Mouse (Mus musculus): ENCODE data around the gene Spsb4.

Spsb4 gene

DNA sequence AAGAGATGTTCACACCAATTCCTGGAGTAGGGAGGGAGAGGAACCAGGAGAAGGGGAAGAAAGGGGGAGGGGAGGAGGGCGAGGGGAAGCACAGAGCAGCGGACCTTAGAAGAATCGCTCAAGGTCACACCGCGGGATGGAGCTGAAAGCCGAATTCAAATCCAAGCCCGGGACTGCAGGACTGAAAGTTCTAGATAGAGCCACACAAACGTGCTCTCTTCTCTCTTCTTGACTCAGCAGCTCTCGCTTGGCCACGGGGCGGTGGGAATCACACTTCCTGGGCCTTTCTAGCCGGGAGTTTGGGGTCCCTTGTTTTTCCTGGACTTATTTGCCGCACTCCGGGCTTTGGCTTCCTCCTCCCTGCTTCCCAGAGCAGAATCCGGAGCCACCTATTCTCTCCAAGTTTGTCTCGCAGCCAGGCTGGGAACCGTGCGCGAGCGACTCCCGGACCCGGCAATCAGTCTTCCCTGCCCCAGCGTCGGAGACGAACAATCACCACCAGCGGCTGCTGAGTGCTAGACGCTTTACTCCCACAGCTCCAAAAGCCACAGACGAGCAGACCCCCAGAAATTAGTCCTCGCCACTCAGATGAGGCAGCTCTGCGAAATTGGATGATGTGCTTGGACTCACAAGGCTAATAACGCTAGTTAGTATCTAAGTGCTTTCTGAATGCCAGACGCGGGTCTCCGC is 1.4 kb downstream of the Spsb4 start:
- peak; percentile 30 to 50 for DNase-seq (ENCODE audit: low spot score in 2 of 2)

DNA sequence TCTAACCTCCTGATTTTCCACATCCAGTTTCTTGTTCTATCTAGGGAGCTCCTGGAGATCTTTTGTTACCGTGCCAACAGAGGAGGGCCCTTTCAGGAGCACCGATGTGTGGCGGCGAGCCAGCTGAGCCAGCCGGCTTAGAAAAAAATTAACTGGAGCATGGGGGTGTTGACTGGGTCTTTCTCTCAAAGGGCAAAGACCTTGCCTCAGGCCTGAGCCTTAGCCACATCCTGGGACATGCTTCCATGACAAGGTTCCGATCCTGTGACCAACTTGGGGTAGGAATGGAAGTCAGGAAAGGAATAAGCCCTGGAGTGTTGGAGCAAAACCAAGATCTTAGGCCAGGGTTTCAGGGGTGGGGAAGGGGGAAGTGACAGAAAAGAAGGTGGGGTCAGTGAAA is 2.9 kb downstream of the Spsb4 start:
- DNase-seq (ENCODE audit: low spot score in 2 of 2): peak in 1 of 2 experiments; percentile 26

DNA sequence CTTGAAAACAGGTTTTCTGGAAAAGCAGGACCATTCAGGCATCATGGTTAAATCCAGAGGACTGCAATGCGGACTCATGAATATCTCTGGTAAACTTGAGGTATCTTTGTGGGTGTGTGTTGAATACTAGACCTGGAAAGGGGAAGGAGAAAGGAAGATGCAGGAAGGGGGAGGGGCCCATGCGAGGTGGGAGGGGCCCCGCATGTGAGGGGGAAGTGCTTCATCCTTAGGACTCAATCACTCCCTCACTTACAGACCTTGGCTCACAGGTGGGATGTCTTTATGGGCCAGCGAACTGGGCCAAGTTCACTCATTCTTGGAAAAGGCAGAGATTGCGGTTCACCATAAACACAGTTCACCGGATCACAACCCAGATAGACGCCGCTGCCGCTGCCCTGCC is 4.9 kb downstream of the Spsb4 start:
- no peak for DNase-seq (ENCODE audit: low spot score in 2 of 2)

DNA sequence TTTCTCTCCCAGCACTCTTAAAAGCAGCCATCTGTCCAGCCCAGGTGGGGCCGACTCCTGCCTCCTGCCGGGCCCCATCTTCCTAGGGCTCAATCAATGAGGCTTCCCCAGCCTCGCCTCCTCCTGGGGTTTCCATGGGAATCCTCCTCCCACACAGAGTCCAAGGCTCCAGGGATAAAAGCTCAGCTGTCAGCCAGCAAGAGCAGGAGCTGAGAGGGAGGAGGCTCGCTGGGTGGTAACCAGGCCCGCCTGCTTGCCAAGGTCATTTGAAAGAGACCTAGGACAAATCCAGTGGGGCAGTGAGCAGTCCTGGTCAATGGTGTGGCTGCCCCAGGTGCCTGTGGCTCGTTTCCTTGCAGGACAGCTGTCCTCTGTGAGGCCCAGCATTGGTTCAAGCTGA is 5.5 kb downstream of the Spsb4 start:
- DNase-seq (ENCODE audit: low spot score in 2 of 2): peak; percentile 71 to 77

DNA sequence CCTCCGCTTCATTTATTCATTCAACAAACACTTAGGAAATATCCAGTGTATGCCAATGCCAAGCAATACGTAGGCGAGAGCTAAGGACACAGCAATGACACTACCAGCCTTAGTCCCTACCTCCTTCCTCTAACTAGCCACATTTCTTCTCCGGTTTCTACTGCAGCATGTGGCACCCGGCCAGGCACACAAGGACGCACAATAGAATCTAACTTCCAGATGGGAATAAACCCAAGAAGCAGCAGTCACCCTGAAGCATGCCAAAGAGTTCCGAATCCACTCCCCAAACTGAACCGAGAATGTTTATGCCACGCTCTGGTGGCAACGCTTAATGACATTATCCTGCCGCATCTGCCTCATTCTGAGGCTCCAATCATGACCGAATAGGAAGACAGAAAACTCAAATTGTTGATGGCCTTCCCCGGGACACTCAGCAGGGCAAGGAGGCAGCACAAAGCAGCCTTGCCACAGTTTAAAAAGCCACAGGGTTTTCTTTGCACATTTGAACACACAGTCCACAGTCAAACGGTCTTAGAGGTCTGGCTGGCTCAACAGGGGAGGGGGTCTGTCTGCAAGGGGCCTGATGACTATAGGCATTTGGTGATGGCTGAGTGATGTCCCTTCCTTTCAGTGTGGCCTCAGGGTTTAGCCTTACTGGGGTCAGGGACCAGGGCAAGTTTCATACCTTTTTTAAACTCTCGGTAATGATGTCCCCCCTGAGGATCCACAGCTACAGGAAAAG is 7.0 kb downstream of the Spsb4 start:
- peak in 1 of 2 experiments; percentile 26 for DNase-seq (ENCODE audit: low spot score in 2 of 2)

DNA sequence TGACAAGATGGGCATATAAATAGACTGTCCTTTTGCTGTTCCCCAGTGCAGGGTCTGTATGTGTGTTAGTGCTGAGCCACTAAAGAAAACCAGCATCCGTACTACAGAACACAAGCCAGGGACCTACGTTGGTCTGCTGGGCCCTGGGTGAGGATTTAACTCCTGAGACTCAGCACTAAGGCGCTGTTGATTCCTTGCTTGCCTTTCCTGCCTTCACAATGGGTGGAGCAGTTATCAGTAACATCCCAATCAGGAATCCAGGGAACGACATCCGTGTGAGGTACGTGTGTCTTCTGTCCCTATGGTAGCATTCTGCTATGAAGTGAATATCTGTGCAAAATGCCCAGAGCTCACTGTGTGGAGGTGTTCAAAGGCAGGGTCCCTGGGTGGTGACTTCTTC is 8.2 kb downstream of the Spsb4 start:
- no peak for DNase-seq (ENCODE audit: low spot score in 2 of 2)

DNA sequence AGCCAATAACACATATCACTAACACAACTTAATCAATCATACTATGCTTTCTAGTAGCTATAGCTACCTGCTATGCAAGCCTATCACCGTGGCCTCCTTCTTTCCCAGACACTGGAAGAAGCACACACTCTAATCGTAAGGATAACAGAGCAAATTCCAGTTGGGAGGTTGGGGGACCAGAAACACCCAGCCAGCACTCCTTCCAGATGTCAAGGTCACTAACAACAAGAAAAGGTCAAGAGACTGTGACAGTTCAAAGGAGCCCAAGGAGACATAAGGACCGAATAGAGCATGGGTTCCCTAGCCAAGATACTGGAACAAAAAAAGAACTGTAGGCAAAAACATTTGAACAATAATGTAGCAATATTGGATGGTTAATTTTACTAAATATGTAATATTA is 13.9 kb downstream of the Spsb4 start:
- no peak for DNase-seq (ENCODE audit: low spot score in 2 of 2)

DNA sequence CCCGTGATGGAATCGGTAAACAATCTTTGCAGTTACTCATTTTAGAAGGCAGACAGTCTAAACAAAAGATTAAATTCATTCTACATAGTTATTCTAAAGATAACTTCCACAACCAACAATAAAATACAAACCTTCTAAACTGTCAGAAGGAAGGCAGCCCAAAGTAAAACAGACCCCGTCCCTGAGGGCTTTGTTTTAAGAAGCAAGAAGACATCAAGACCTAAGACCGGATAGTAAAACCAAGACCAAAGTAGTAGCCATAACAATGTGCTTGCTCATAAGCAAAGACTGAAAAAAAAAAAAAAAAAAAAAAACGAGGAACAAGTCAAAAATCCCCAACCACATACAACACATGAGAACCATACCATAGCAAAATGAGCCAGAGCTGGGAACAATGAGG is 15.5 kb downstream of the Spsb4 start:
- DNase-seq (ENCODE audit: low spot score in 2 of 2): no peak

DNA sequence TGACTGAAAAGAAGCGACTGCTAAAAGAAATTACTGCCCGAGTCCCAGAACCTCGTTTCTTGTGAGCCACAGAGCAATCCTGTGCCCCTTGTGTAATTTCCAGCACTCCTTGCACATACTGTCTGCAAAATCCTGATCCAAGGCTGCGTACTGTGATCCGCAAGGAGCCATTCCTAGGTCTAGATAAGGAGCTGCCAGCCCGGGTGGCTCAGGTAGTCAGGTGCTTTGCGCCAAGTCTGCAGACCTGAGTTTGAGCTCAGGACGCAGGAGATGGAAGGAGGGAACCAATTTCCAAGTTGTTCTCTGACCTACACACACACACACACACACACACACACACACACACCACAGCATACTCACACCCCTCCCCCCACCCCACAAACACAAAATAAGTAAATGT is 16.0 kb downstream of the Spsb4 start:
- no peak for DNase-seq (ENCODE audit: low spot score in 2 of 2)

DNA sequence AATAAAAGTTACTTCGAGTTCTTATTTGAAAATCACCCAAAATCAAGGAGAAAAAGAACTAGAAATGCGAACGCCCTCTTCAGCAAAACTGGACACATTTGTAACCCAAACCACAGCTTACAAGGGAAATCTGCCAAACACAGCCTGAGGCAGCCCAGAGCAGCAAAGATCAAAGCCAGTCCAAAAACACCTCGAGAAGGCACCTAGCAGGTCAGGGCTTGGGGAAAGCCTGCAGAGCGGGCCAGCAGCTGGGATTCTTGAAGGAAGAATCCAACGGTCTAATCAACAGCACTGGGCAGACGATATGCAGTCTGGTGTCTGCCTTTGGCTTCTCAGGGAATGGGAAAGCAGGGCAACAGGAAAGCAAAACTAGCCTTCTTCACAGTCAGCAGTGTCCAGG is 16.6 kb downstream of the Spsb4 start:
- DNase-seq (ENCODE audit: low spot score in 2 of 2): no peak

DNA sequence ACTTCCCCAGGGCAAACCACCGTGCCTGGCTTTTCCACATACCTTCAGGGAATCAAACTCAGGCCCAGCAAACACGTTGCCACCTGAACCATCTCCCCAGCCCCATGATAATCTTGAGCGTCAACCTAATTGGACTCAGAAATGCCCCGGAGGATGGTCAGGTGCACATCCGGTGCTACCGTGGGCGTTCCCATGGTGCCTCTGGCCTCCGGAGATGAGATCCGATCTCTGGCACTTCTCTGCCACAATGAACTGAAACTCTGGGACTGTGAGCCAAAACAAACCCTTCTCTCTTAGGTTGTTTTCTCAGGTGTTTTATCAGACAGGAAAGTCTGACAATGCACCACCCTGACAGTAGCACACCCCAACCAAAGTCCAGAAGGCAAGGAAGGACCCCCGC is 17.2 kb downstream of the Spsb4 start:
- DNase-seq (ENCODE audit: low spot score in 2 of 2): no peak

DNA sequence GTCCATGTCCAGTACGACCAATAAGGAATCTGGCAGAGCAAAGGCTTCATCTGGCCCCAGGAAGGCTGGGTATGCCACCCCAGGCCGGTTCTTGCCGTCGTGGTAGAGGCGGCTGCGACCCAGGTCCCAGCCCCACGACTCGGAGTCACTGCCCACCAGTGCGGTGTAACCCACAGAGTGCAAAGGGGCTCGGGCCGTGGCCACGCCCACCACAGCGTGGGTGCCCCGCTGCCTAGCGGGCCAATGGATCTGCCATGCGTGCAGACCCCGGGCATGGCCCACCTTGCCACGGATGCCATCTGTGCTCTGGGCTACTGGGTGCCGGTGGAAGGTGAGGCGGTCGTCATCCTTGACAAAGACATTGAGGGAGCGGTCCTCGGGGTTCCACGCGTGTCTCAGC is 22.9 kb downstream of the Spsb4 start:
- DNase-seq (ENCODE audit: low spot score in 2 of 2): no peak

DNA sequence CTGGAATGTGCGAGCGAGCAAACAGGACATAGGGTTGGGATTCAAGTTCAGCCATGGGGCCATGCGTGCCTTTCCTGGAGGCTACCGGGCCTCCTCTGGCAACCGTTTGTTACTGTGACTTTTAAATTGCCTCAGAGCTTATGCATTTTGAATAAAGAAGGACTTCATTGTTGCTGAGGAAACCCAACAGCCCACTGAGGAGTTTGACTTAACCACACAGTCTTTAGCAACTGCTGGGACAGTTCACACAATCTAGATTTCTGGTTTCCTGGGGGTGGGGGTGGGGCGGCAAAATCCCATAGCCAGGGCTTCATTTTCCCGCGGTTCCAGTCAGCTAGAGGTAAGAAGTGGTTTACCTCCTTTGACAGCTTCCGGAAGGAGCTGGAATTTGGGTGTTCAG is 23.9 kb downstream of the Spsb4 start:
- no peak for DNase-seq (ENCODE audit: low spot score in 2 of 2)

DNA sequence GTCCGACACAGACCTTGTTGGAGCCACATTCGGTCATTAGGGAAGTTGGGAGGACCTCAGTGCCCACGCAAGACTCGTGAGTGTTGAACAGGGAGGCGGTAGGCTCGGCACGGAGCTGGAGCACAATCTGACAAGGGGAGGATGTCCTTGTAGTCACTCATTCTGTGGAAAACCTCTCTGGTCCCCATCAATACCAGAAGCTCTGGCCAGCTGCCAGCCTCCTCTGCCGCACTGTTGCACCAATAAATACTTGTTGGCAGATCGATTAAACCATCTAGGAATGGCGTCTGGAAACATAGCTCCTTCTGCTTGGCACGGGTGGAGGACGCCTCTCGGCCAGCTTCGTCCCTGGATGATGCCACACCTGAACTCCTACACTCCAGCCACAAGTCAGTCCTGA is 27.5 kb downstream of the Spsb4 start:
- no peak for DNase-seq (ENCODE audit: low spot score in 2 of 2)

DNA sequence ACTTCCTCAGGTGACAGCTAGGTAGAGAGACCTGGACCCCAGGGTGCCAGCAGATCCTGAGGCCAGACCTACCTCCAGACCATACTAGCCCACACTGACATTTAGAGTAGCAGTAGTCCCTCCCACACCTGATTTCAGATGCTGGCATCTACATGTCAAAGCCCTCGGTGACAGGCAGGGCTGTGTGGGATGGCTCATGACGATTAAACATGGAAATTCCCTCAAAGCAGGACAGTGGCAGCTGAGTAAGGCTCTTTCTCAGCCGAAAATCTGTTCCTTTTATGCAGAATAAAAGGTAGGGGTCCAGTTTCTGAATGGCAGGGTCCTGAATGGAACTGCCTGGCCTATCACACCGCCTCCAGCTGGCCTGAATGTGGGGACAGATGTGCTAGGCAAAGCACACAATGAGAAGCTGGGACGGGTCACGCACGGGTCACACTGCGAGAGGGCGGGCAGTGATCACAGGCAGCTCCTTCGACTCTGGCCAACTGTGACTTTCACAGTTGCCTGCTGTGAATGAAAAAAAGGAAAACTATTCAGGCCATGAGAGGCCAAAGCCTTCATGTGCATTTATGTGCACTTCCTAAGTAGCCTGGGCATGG is 29.2 kb downstream of the Spsb4 start:
- DNase-seq (ENCODE audit: low spot score in 2 of 2): no peak

DNA sequence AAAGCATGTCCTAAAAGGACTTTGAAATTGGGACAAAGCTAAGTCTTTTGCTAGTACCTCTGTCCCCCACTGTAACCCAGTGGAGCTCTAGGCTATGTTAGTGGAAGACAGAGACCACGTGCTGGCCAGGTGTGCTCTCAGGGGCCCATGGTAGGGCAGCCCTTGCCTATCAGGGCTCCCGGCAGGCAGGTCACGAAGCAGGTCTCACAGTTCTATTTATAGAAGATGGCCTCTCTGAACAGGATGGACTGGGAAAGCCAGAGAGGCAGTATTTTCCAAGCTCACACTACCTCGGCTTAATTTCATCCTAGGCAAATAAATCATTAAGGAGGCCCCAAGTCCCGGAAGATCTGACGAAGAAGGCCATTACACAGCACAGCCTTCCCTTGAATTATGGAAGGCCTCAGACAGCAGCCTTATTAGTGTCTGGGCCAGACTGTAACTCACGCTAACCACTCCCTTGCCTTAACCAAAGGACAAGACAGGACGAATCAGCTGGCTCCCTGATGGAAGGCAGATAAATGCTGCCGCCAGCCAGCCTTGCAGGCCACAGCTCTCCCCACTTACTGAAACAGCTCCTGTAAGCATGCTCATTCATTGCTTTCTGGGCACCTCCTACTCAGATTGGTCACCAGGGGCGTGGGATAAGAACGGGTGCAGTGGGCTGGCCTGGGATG is 31.7 kb downstream of the Spsb4 start:
- DNase-seq (ENCODE audit: low spot score in 2 of 2): no peak

DNA sequence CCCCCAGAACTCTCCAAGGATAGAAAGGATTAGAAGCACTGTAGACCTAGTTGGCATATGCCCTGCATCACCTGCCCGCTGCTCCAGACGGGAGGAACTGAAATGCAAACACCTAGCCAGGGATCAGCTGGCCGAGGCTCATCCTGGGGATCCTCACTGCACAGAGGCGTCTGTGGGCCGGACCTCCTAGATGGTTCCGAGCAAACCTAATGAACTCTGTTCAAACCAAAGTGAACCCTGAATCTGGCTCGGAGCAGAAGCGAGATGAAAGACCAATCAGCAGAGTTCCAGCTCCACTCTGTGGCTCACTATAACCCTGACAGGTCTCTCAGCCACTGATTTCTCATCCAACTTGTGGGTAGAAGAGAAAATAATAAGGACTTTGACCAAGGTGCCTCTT is 34.6 kb downstream of the Spsb4 start:
- no peak for DNase-seq (ENCODE audit: low spot score in 2 of 2)

DNA sequence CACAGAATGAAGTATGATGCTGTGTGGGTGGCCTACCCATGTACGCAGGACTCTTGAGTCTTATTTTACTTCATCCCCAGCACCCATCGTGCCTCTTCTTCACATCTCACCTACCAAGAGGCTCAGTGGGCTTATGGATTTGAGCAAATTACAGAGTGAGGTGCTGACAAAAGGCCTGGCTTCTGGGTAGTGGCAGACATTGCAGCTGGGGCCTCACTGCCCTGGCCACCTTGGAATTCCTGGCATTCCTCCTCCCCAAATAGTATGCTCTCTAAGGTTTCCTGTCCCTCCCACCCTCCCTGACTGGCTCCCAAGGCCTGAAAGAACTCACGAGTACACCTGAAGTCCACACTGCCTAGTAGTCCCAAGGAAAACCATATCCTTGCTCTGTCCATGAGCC is 35.7 kb downstream of the Spsb4 start:
- DNase-seq (ENCODE audit: low spot score in 2 of 2): no peak

DNA sequence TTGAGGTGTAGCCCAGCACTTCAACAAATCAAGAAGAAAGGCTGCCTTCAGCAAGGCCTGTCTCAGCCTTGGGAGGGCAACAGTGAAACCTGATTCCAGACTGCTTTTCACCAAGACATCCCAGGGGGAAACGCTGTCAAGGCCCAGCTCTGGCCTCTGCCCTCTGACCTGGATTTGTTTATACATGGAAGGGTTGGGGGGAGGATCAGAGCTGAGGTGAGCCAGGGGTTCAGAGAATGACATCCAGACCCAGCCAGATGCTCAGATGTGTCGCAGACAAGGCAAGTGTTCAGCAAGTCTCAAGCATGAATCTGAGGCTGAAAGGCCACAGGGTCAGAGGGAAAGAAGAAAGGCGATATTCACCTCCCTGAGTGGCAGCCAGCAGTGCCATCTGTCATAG is 36.3 kb downstream of the Spsb4 start:
- no peak for DNase-seq (ENCODE audit: low spot score in 2 of 2)

DNA sequence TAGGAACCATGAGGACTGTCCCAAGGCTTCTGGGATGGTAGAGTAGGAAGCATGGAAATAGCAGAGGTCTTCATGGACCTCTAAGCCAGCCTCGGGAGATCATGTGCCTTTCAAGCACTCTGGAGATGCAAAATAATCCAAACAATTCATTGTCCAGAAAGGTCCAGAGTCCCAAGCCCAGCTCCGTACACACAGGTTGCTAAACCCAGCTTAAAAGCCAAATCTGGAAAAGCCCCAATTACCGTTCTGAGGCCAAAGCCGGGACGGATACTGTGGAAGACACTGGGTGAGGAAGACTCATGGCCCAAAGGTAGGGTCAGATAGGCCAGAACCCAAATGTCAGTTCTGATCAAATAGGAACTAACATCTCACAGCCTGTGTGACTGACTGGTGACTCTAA is 36.8 kb downstream of the Spsb4 start:
- no peak for DNase-seq (ENCODE audit: low spot score in 2 of 2)

DNA sequence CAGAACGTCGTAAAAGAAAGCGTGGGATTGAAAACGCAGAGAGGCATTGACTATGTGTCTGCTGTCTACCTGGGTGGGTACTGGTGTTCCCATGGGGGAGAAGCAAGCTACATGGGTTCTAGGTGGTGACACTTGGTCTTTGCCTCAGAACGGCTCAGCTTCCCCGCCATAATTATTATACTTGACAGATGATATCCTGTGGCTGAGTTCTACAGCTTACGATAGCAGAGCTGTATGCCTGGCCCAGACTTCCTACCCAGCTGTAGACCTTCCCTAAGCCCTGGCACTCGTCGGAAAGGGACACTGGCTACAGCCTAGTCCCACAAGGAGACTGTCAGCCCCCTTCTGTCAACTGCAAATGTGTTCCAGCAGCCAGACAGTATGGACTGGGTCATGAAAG is 37.5 kb downstream of the Spsb4 start:
- DNase-seq (ENCODE audit: low spot score in 2 of 2): no peak
